Mouse (Mus musculus) hindbrain, embryonic 14.5 days (tissue): ENCODE data around the gene Tigd4. TPM values are rescaled to one million over a fixed set of nuclear protein-coding genes. Genes with fewer than 3 reads are reported as not detected.
A peak's percentile ranks its signal among the peaks of the same experiment; 100 is the strongest.

Experiments
- ATAC-seq: fragments of 200-750 bp; cut with Nextera tagmentation; 2 replicates; pipeline ENCODE4 v1.8.0; 2017; ENCODE audit warnings: moderate number of reproducible peaks, mild to moderate bottlenecking, moderate TSS enrichment, moderate library complexity; ENCODE audit not compliant: low FRiP score
- DNase-seq: peaks from one replicate; pipeline ENCODE4 v3.0.0-alpha.2; 2015; ENCODE audit warnings: low spot score
- H3K27ac ChIP-seq: fragments of 300-500 bp; sonication (generic); 2 replicates; pipeline ENCODE4 v1.5.1; 2014; ENCODE audit warnings: mild to moderate bottlenecking, moderate library complexity
- H3K27me3 ChIP-seq: fragments of 300-500 bp; sonication (generic); 2 replicates; pipeline ENCODE4 v1.6.1; 2014; ENCODE audit warnings: mild to moderate bottlenecking, low read length, mixed read lengths; ENCODE audit not compliant: control insufficient read depth, insufficient read depth
- H3K36me3 ChIP-seq: fragments of 300-500 bp; sonication (generic); replicated peaks from 2 replicates; pipeline ENCODE4 v1.6.1; 2014; ENCODE audit not compliant: control insufficient read depth, insufficient read depth
- H3K4me1 ChIP-seq: fragments of 300-500 bp; sonication (generic); replicated peaks from 2 replicates; pipeline ENCODE4 v1.6.1; 2014; ENCODE audit warnings: antibody characterized with exemption, low read length, mixed read lengths; ENCODE audit not compliant: control insufficient read depth, insufficient read depth
- H3K4me2 ChIP-seq: fragments of 300-500 bp; sonication (generic); replicated peaks from 2 replicates; pipeline ENCODE4 v1.6.1; 2014; ENCODE audit warnings: mild to moderate bottlenecking, moderate library complexity
- H3K4me3 ChIP-seq: fragments of 300-500 bp; sonication (generic); replicated peaks from 2 replicates; pipeline ENCODE4 v1.5.1; 2014; ENCODE audit warnings: mild to moderate bottlenecking, low read length
- H3K9ac ChIP-seq: fragments of 300-500 bp; sonication (generic); 2 replicates; pipeline ENCODE4 v1.6.1; 2014
- H3K9me3 ChIP-seq: fragments of 300-500 bp; sonication (generic); 2 replicates; pipeline ENCODE4 v1.6.1; 2016; ENCODE audit warnings: low read length; ENCODE audit not compliant: control insufficient read depth
- WGBS: fragments of 180-500 bp; shearing (Covaris S2); extraction: QIAGEN DNeasy Blood & Tissue Kit; methylation state at CpG from one replicate; pipeline ENCODE4 v1.1.7; 2014; 5-methylcytosine and 5-hydroxymethylcytosine counted together
- polyA plus RNA-seq: library from polyadenylated mRNA; unstranded; fragments of >200 nt; fragmentation: Nextera tagmentation; extraction: Ambion mirVana; gene quantifications from 2 replicates; pipeline ENCODE4 v1.2.1, GENCODE M21; 2014

Gene Tigd4
- polyA plus RNA-seq, 1 experiment from 2014 or later = not detected

GRCm38 (mm10) chr3:84601870-84602495, 8.6 kb downstream of the Tigd4 start:
- Histone ChIP-seq H3K9ac (no peak overlapping the region), H3K4me1 (no peaks in the 10 kb centered on the region), H3K4me2 (no peak overlapping the region), H3K27ac (no peak overlapping the region), H3K4me3 (no peak overlapping the region), H3K9me3 (no peaks in the 10 kb centered on the region), H3K36me3 (no peaks in the 10 kb centered on the region), H3K27me3 (no peaks in the 10 kb centered on the region)
- 88% methylated on average over 9 of the region's 9 CpGs for WGBS
- DNase-seq (no peak), ATAC-seq (no peak)

GRCm38 (mm10) chr3:84602759-84603158, 9.4 kb downstream of the Tigd4 start:
- no peak for ATAC-seq
- H3K36me3 ChIP-seq = no peaks in the 10 kb centered on the region
- H3K9ac ChIP-seq = no peak overlapping the region
- no peaks in the 10 kb centered on the region for H3K9me3 ChIP-seq
- no peak for DNase-seq
- no peak overlapping the region for H3K4me3 ChIP-seq
- no peak overlapping the region for H3K4me2 ChIP-seq
- no peaks in the 10 kb centered on the region for H3K4me1 ChIP-seq
- no peak overlapping the region for H3K27ac ChIP-seq
- H3K27me3 ChIP-seq = no peaks in the 10 kb centered on the region
- 94% methylated on average over 2 of the region's 2 CpGs for WGBS

DNA sequence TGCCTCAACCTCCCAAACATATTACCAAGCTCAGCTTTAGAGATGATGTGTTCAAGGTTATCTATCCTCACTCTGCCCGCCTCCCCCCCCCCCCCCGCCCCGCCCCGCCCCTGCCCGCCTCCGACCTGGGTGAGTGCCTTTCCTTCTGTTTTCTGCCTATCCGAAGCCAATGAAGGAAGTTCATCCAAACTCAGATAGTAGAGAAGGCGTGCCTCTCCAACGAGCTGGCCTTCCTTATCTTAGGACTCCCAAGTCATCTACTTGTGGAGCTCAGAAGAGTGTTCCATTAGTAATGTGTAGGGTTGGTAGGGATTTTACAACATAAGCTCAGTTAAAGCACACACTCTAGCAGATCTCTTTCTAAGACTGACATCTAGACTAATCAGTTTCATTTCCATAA, 9.8 kb downstream of the Tigd4 start:
- DNase-seq = no peak
- no peak overlapping the region for H3K4me3 ChIP-seq
- no peaks in the 10 kb centered on the region for H3K9me3 ChIP-seq
- H3K4me2 ChIP-seq = no peak overlapping the region
- H3K27me3 ChIP-seq = no peaks in the 10 kb centered on the region
- H3K36me3 ChIP-seq = no peaks in the 10 kb centered on the region
- WGBS = 86% methylated on average over 7 of the region's 9 CpGs
- no peak overlapping the region for H3K27ac ChIP-seq
- no peak overlapping the region for H3K9ac ChIP-seq
- no peaks in the 10 kb centered on the region for H3K4me1 ChIP-seq
- ATAC-seq = no peak

GRCm38 (mm10) chr3:84610183-84610710, 16.9 kb downstream of the Tigd4 start:
- 75% methylated on average over 9 of the region's 9 CpGs for WGBS
- no peak overlapping the region for H3K9ac ChIP-seq
- ATAC-seq = no peak

DNA sequence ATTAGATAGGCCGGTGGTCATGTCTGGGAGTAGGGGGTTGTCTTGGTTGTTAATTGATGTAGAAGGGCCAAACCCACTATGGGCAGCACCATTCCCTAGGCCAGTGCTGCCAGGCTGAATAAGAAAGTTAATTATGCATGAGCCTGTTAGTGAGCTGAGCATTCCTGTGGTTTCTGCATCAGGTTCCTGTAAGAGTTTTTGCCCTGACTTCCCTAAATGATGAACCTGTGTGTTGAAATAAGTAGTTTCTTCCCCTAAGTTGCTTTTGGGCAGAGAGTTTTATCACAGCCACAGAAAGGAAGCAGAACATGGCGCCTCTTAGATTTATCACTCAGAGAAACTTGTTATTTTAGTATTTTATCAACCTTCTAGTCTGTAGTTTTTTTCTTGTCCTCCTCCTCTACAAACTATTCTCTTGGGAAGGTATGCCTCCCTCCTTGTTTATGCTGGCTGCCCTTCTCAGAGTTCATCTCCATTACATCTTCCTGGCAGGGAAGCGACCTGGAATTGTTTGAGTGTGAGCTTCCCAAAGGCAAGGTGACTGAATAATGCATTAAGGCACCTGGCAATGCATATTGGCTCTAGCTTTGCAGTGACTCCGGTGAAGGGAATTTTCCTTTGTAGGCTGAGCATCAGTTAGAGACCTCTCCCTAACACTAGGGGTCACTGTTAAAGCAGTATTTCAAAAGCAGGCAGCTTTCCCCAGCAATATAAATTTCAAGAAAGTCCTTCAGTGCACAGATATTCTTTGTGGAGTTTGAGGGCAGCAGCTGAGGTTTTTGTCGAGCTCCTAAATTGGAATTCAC, 21.9 kb downstream of the Tigd4 start:
- Histone ChIP-seq H3K27ac (no peak overlapping the region), H3K4me1 (no peaks in the 10 kb centered on the region), H3K9me3 (no peaks in the 10 kb centered on the region), H3K27me3 (no peaks in the 10 kb centered on the region), H3K4me3 (no peak overlapping the region), H3K9ac (no peak overlapping the region), H3K36me3 (no peaks in the 10 kb centered on the region), H3K4me2 (no peak overlapping the region)
- ATAC-seq (no peak), DNase-seq (peak; percentile 80)
- 26% methylated on average over 5 of the region's 5 CpGs for WGBS

More at GRCm38 (mm10) chr3:84610183-84610710, 16.9 kb downstream of the Tigd4 start:
- Histone ChIP-seq H3K27ac (no peak overlapping the region), H3K4me3 (no peak overlapping the region), H3K4me2 (no peak overlapping the region), H3K27me3 (no peaks in the 10 kb centered on the region), H3K4me1 (no peaks in the 10 kb centered on the region), H3K36me3 (no peaks in the 10 kb centered on the region), H3K9me3 (no peaks in the 10 kb centered on the region)
- DNase-seq = no peak

GRCm38 (mm10) chr3:84615856-84616225, 22.5 kb downstream of the Tigd4 start:
- Histone ChIP-seq H3K4me2 (no peak overlapping the region), H3K4me3 (no peak overlapping the region), H3K9me3 (no peaks in the 10 kb centered on the region), H3K27ac (no peak overlapping the region), H3K9ac (no peak overlapping the region), H3K27me3 (no peaks in the 10 kb centered on the region), H3K36me3 (no peaks in the 10 kb centered on the region), H3K4me1 (no peaks in the 10 kb centered on the region)
- WGBS = 37% methylated on average over 7 of the region's 7 CpGs
- ATAC-seq = no peak
- no peak for DNase-seq

DNA sequence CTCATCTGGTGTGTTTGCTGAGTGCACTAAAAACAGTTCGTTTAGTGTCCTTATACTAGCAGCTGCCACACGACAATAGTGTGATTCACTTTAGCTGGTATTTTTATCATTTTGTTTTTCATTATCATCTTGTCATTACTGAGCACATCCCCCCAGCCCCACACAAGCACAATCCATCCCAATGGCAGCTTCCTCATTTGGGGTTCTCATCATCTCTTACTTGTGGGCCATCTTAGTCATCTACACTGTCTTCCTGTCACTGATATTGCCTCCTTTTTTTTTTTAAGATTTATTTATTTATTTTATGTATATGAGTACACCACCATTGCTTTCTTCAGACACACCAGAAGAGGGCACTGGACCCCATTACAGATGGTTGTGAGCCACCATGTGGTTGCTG, 25.3 kb downstream of the Tigd4 start:
- H3K27ac ChIP-seq = no peak overlapping the region
- WGBS = 92% methylated on average over 2 of the region's 2 CpGs
- no peak for DNase-seq

DNA sequence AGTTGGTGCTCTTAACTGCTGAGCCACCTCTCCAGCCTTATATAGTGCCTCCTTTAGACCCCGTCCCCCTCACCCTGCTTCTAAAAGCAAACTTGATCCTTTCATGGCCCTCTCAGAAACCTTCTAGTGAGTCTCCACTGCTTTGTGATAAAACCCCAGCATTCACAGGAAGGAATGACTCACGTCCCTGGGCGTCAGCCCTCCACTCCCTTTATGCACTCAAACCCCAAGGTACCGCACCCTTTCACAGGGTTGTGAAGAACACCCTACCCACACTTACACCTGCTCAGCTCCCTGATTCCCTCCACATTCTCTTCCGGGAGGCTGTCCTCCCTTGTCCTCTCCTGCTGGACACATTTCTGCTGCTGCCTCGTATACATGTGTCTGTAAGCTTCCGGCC, 25.7 kb downstream of the Tigd4 start:
- 95% methylated on average over 7 of the region's 7 CpGs for WGBS
- Histone ChIP-seq H3K9me3 (no peaks in the 10 kb centered on the region), H3K4me1 (no peaks in the 10 kb centered on the region), H3K4me3 (no peak overlapping the region), H3K9ac (no peak overlapping the region), H3K27me3 (no peaks in the 10 kb centered on the region), H3K36me3 (no peaks in the 10 kb centered on the region), H3K27ac (no peak overlapping the region), H3K4me2 (no peak overlapping the region)
- DNase-seq (no peak), ATAC-seq (no peak)

More for the DNA sequence above, 25.3 kb downstream of the Tigd4 start:
- no peaks in the 10 kb centered on the region for H3K9me3 ChIP-seq
- H3K36me3 ChIP-seq = no peaks in the 10 kb centered on the region
- no peak for ATAC-seq
- no peak overlapping the region for H3K9ac ChIP-seq
- H3K4me2 ChIP-seq = no peak overlapping the region
- no peaks in the 10 kb centered on the region for H3K4me1 ChIP-seq
- no peaks in the 10 kb centered on the region for H3K27me3 ChIP-seq
- no peak overlapping the region for H3K4me3 ChIP-seq

DNA sequence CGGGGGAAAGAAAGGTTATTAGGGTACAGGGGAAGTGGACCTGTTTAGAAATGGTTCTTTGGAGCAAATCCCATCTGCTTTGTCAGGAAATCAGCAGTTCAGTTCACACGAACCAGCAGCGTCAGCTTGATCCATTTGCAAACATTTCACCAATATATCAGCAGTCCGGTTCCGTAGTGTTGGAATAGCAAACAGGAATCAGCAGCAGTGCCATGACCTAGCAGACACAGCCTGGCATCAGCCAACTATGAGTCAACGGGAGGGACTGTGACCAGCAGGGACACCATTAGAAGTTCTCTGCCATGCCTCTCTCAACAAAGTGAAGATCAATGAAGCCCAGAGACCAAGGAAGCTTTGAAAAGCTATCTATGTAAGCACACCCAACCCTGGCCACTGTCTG, 26.4 kb downstream of the Tigd4 start:
- H3K4me1 ChIP-seq = no peaks in the 10 kb centered on the region
- H3K9ac ChIP-seq = no peak overlapping the region
- H3K27ac ChIP-seq = no peak overlapping the region
- H3K4me3 ChIP-seq = no peak overlapping the region
- 93% methylated on average over 6 of the region's 6 CpGs for WGBS
- H3K9me3 ChIP-seq = no peaks in the 10 kb centered on the region
- no peaks in the 10 kb centered on the region for H3K36me3 ChIP-seq
- ATAC-seq (no peak), DNase-seq (no peak)
- no peaks in the 10 kb centered on the region for H3K27me3 ChIP-seq
- no peak overlapping the region for H3K4me2 ChIP-seq
